Mouse (Mus musculus) inflammation-experienced regulatory T-cells, adult 6 months (primary cell): ENCODE measurements around the gene Adrb1. TPM values are rescaled to one million over a fixed set of nuclear protein-coding genes. Genes with fewer than 3 reads are reported as not detected.

ENCODE experiments used
- ATAC-seq: one replicate; pipeline ENCODE4 v1.8.0; 2017
- polyA plus RNA-seq, 3 experiments: library from polyadenylated mRNA; unstranded; fragments of 100-300 nt; shearing (Covaris generic); gene quantifications; one replicate each; pipeline ENCODE4 v1.2.1; 2017

The Adrb1 gene
- polyA plus RNA-seq, 3 experiments from 2014 or later: 0.20 TPM; not detected in 2

- ATAC-seq: no peak
Measured at GRCm38 (mm10) chr19:56703238-56704097, 18.5 kb upstream of the Adrb1 start.

GRCm38 (mm10) chr19:56705026-56705675, 16.8 kb upstream of the Adrb1 start:
- ATAC-seq: no peak

DNA sequence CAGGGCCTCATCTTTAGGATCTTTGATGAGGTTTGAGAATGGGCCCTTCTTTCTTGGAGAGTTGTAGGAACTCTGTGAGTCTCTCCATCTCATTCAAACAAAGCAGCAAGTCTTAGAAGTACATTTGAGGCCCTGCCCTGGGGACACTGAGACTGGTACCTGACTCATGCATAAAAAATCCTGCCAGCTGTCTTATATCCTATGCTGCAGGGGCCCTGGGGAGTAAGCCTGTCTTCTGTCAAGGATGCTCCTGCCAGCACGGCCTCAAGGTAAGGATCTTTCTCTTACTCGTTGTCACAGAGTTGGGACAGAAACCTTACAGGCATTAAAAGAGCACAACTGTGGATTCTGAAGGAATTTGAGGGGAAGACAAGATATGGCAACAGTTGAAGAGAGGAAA, 13.2 kb upstream of the Adrb1 start:
- ATAC-seq: no peak

DNA sequence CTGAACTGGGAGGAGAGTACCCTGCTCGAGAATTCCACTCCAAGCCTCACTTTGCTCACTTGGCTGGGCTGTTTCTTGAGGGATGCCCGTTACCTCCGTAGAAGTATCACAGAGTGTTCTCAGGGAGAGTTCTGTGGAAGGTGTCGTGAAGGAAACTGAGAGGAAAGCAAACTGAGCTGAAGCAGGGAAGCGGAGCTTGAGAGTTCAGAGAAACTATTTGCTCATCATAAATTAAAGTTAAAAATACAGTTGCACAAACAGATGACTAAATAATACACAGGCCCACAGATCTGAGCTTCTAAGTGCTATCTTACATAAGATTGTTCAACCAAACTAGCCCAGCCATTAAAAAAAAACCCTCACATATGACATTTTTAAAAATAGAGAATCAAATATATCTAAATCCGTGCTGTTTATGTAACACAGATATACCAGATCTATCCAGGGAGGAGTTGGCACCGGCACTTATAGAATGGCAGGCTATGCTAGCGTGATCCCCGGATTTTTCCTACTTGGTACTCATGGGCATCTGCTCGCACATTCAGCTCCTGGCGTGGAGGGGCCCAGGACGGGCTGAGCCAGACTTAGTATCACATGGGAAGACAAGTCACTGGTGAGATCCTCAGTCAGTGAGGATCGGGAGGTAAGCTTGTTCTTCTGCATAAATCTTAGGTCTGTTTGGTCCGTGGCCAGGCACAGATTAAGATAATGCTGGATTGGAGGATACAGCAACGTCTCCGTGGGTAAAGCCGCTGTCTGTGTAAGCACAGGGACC, 11.7 kb upstream of the Adrb1 start:
- ATAC-seq: no peak

GRCm38 (mm10) chr19:56713613-56714012, 8.4 kb upstream of the Adrb1 start:
- no peak for ATAC-seq

GRCm38 (mm10) chr19:56714661-56715170, 7.3 kb upstream of the Adrb1 start:
- no peak for ATAC-seq

GRCm38 (mm10) chr19:56718046-56718445, 4.0 kb upstream of the Adrb1 start:
- ATAC-seq: no peak

- ATAC-seq: no peak
Measured at GRCm38 (mm10) chr19:56720882-56721281, 1.1 kb upstream of the Adrb1 start.

GRCm38 (mm10) chr19:56722291-56722707, 300 bp downstream of the Adrb1 start:
- no peak for ATAC-seq

- ATAC-seq: no peak
Measured at GRCm38 (mm10) chr19:56722711-56723330, 822 bp downstream of the Adrb1 start.

DNA sequence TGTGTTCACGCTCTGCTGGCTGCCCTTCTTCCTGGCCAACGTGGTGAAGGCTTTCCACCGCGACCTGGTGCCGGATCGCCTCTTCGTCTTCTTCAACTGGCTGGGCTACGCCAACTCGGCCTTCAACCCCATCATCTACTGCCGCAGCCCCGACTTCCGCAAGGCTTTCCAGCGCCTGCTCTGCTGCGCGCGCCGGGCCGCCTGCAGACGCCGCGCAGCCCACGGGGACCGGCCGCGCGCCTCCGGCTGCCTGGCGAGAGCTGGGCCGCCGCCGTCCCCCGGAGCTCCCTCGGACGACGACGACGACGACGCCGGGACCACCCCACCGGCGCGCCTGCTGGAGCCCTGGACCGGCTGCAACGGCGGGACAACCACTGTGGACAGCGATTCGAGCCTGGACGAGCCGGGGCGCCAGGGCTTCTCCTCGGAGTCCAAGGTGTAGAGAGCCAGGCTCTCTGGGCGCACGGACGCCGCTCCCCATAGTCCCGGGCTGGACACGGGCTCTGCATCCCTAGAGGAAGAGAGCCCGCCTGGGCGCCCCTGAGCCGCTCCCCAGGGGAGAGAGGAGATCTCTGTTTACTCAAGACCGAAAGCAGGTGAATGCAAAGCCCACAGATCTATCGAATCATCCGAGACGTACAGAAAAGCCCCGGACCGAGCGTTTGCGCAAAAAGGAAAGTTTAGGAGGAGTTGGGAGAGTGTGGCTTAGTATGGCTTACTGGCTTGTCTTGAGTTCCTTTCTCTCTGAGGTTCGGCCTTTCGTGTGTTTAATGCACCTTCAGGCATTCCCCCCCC, 1.5 kb downstream of the Adrb1 start:
- no peak for ATAC-seq

DNA sequence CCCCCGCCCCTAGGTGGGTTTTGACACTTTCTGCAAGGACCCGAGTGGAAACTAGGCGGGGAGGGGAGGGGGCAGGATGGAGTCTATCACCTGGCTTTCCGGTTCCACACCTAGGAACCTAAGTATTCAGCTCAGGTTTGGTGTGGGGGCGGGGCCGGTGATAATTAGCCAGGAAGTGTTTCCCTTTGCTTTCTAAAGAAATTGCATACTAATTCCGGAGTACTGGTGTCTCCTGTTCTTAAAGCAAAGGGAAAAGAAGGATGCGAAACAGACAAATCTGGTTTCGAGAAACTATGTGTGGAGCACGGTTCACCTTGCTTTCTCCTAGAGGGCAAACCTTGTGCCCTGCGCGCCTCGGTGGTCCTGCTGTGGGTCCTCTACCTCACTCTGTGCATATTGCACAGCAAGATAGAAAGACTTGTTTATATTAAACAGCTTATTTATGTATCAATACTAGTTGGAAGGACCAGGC, 2.2 kb downstream of the Adrb1 start:
- ATAC-seq: no peak

- no peak for ATAC-seq
Measured at GRCm38 (mm10) chr19:56727170-56727877, 5.3 kb downstream of the Adrb1 start.

GRCm38 (mm10) chr19:56734033-56734572, 12.1 kb downstream of the Adrb1 start:
- no peak for ATAC-seq

DNA sequence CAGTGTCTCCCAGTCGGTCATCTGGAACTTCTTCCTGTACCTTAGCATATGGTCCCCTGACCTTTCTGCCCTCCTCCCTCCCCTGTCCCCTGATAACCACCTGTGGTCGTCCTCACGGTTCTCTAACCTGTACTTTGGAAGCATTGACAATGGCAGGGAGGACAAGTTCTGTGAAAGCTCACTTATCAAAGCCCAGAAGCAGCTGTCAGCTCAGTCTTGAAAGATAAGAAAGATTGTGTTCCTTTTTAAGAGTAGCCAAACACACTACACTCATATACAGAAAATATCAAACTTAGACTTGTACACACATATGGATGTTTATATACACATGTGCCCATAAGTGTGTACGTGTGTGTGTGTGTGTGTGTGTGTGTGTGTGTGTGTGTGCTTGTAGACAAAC, 13.7 kb downstream of the Adrb1 start:
- no peak for ATAC-seq

DNA sequence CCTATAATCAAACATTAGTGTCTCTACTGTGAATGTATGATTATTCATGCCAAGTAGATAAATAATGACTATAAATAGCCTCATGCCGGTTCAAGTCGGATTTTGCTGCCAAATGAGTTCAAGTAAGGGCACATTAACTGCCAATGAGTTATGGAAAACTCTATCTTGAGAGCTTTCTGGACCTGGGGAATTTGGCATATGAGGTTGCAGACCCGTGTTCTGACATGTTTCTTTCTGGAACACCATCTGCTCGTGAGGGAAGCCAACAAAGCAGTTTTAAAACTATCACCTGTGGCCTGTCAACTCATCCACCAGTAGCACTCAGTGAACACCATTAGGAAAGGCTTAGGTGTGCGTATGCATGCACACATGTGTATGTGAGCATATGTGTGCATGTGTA, 14.3 kb downstream of the Adrb1 start:
- ATAC-seq: no peak

- no peak for ATAC-seq
Measured at GRCm38 (mm10) chr19:56745061-56745460, 23.1 kb downstream of the Adrb1 start.

- ATAC-seq: no peak
Measured at GRCm38 (mm10) chr19:56745528-56745927, 23.5 kb downstream of the Adrb1 start.

GRCm38 (mm10) chr19:56746618-56747017, 24.6 kb downstream of the Adrb1 start:
- ATAC-seq: no peak

GRCm38 (mm10) chr19:56747878-56748277, 25.9 kb downstream of the Adrb1 start:
- no peak for ATAC-seq

DNA sequence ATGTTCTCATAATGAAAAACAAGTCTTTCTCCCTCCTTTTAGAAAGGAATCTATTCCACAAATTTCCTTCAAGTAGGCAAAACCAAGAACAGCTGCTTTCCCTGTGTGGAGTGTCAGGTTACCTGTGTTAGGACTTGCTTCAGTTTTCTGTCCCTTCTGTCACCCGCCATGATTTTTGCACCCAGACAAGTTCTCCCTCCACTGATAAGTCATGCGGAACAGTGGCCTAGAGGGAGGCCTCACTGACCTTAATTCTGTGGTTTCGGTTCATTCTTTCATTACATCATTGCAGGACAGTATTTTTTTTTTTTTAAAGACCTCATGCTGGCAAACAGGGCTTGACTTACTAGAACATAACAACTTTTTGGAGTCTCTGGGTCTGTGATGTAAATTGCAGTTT, 27.3 kb downstream of the Adrb1 start:
- ATAC-seq: no peak
